ENCODE assay signal across 8 mouse cellular contexts in the genomic region with DNA sequence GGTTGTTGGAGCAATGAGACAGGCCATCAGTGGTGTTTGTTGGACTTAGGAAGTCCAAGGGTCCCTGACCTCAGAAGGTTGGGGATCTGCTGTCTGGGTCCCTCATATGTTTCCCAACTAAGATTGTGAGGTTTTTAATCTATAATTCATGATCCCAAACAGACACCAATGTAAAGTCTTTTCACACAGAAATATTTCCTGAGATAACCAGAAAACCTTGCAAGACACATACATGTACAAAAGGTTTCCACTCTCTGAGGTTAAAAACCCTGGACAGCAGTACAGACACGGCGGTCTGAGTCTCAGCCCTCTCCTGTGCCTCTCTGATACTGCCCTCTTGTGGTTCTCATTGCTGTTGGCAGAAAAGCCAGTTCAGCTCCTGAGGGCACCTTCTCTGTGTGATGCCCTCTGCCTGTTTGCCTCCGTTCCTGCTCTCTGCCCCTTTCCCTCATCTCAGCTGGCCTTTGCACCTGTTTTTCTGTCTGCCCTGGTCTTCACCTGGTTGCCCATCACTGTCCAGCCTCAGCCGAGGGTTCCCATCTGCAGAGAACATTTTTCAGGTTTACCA. TPM values are rescaled to one million over a fixed set of nuclear protein-coding genes. Genes with fewer than 3 reads are reported as not detected.
DNase-seq lines count a peak whose midpoint lies in the region; ATAC-seq and TF ChIP-seq lines count a peak whose summit lies in the region.

No protein-coding gene starts in this region.

- no peak for TF ChIP-seq POLR2A in MEL (IDR thresholded peaks at IDR 0.05; ENCODE audit: control insufficient read depth in 1 of 2, insufficient read depth in 1 of 2, low read depth in 1 of 2, low read length in 2 of 2, poor library complexity in 1 of 2)

- WGBS in forebrain, embryonic 11.5 days = 20% methylated on average over 4 of the region's 4 CpGs
- whole genome bisulfite sequencing in hindbrain, embryonic 12.5 days = 16% methylated on average over 4 of the region's 4 CpGs

- TF ChIP-seq CTCF in MEL (IDR thresholded peaks at IDR 0.05 in 2 of 3, conservative IDR thresholded peaks at IDR 0.05 in 1 of 3; ENCODE audit: control insufficient read depth in 1 of 3, insufficient read depth in 1 of 3, low read depth in 2 of 3, low read length in 3 of 3, poor library complexity in 1 of 3, severe bottlenecking in 1 of 3) = peak; percentile 84 to 98 (median 86)
- peak; percentile 98 for TF ChIP-seq CTCF in layer of hippocampus, adult 2 months (conservative IDR thresholded peaks at IDR 0.05)

- H3K27me3 ChIP-seq in MEL (ENCODE audit: control insufficient read depth in 1 of 2, insufficient read depth in 2 of 2, low read length in 2 of 2) = no peaks in the 10 kb centered on the region
- no peaks in the 10 kb centered on the region for H3K27me3 ChIP-seq in forebrain, embryonic 11.5 days (ENCODE audit: control insufficient read depth, insufficient read depth, low read length)
- H3K27me3 ChIP-seq in hindbrain, embryonic 12.5 days = no peaks in the 10 kb centered on the region

- TF ChIP-seq EP300 in MEL (IDR thresholded peaks at IDR 0.05; ENCODE audit: low read depth in 1 of 2, low read length in 2 of 2) = no peak

- TF ChIP-seq RAD21 in MEL (IDR thresholded peaks at IDR 0.05; ENCODE audit: low read depth, low read length) = peak; percentile 93

- H3K79me2 ChIP-seq in MEL (ENCODE audit: control insufficient read depth, insufficient read depth, low read length, poor library complexity) = no peaks in the 10 kb centered on the region

- H3K9me3 ChIP-seq in MEL (replicated peaks; ENCODE audit: insufficient read depth, low read length) = no peaks in the 10 kb centered on the region
- H3K9me3 ChIP-seq in forebrain, embryonic 11.5 days (ENCODE audit: control insufficient read depth, low read length) = no peaks in the 10 kb centered on the region
- no peaks in the 10 kb centered on the region for H3K9me3 ChIP-seq in hindbrain, embryonic 12.5 days (replicated peaks)

- peak; percentile 68 for DNase-seq in MEL (ENCODE audit: low read depth, low spot score)
- DNase-seq in c-Kit-positive CD71-negative TER-119-negative erythroid progenitor cells, embryonic 14.5 days (ENCODE audit: low read depth) = peak; percentile 47
- peak; percentile 72 for DNase-seq in forebrain, embryonic 11.5 days (ENCODE audit: low spot score)
- DNase-seq in layer of hippocampus, adult 2 months (ENCODE audit: low spot score in 2 of 2) = peak; percentile 57 to 75
- peak; percentile 85 for DNase-seq in lung, postnatal 10 days
- peak; percentile 42 for DNase-seq in ovary, postnatal 36 days (ENCODE audit: low spot score)
- DNase-seq in thymus, postnatal 36 days = peak; percentile 39 to 40

- ATAC-seq in forebrain, embryonic 11.5 days (replicated peaks; ENCODE audit: low FRiP score) = 0 out of 2 replicates have a peak, but pooled peaks have one; percentile 46
- ATAC-seq in hindbrain, embryonic 12.5 days (ENCODE audit: low FRiP score) = peak; percentile 29; the same call in 1 of the 2 replicates

- H3K36me3 ChIP-seq in MEL (ENCODE audit: control insufficient read depth in 1 of 2, insufficient read depth in 2 of 2, low read length in 2 of 2) = no peaks in the 10 kb centered on the region
- no peaks in the 10 kb centered on the region for H3K36me3 ChIP-seq in forebrain, embryonic 11.5 days (ENCODE audit: control insufficient read depth, insufficient read depth, low read length)
- H3K36me3 ChIP-seq in hindbrain, embryonic 12.5 days = no peaks in the 10 kb centered on the region

- no peak overlapping the region for H3K9ac ChIP-seq in MEL (ENCODE audit: control insufficient read depth, low read depth, low read length, poor library complexity, severe bottlenecking)
- H3K9ac ChIP-seq in forebrain, embryonic 11.5 days (ENCODE audit: low read length) = no peak overlapping the region
- no peak overlapping the region for H3K9ac ChIP-seq in hindbrain, embryonic 12.5 days

- no peak overlapping the region for H3K27ac ChIP-seq in MEL (ENCODE audit: control insufficient read depth, low read depth, low read length)
- H3K27ac ChIP-seq in forebrain, embryonic 11.5 days (ENCODE audit: low read depth, low read length) = no peak overlapping the region
- no peak overlapping the region for H3K27ac ChIP-seq in hindbrain, embryonic 12.5 days
- H3K27ac ChIP-seq in layer of hippocampus, adult 2 months = no peak overlapping the region

- no peaks in the 10 kb centered on the region for H3K4me1 ChIP-seq in MEL (ENCODE audit: control insufficient read depth in 1 of 2, insufficient read depth in 2 of 2, low read length in 2 of 2)
- no peaks in the 10 kb centered on the region for H3K4me1 ChIP-seq in forebrain, embryonic 11.5 days (replicated peaks; ENCODE audit: control insufficient read depth, insufficient read depth, low read length)
- no peaks in the 10 kb centered on the region for H3K4me1 ChIP-seq in hindbrain, embryonic 12.5 days

- no peak overlapping the region for H3K4me2 ChIP-seq in forebrain, embryonic 11.5 days (ENCODE audit: low read depth, low read length, severe bottlenecking)
- no peak overlapping the region for H3K4me2 ChIP-seq in hindbrain, embryonic 12.5 days (replicated peaks)

- H3K4me3 ChIP-seq in MEL (ENCODE audit: control insufficient read depth in 1 of 2, insufficient read depth in 1 of 2, low read depth in 2 of 2, low read length in 2 of 2) = no peak overlapping the region
- H3K4me3 ChIP-seq in forebrain, embryonic 11.5 days (ENCODE audit: low read depth, low read length) = no peak overlapping the region
- H3K4me3 ChIP-seq in hindbrain, embryonic 12.5 days = no peak overlapping the region
- H3K4me3 ChIP-seq in layer of hippocampus, adult 2 months = no peak overlapping the region

TF ChIP-seq in MEL, 35 proteins besides CTCF, POLR2A, EP300 and RAD21:
- 0 out of 2 replicates have a peak, but pooled peaks have one; percentile 22 for TF ChIP-seq SIN3A (IDR thresholded peaks at IDR 0.05; ENCODE audit: low read length)
- peak; percentile 92 for TF ChIP-seq ZC3H11A (IDR thresholded peaks at IDR 0.05; ENCODE audit: low read depth, low read length)
- no peak for TF ChIP-seq RCOR1 (IDR thresholded peaks at IDR 0.05; ENCODE audit: low read depth, low read length)
- TF ChIP-seq SMC3 (IDR thresholded peaks at IDR 0.05; ENCODE audit: low read depth, low read length) = peak; percentile 98
- TF ChIP-seq MAZ (IDR thresholded peaks at IDR 0.05; ENCODE audit: low read depth, low read length) = no peak

RNA-seq across cellular contexts. Expression of gene Trmt10b, which starts 16.9 kb away (rescaled TPM):
- 9.6 and 9.9 TPM in 2 replicates for total RNA-seq in MEL (2012; rRNA removed)
- 10 to 100 TPM in 1 of 2 experiments, not detected in 1; 19.7 TPM for polyA plus RNA-seq in MEL (2012; ENCODE audit: insufficient read depth in 1 of 2, insufficient read length in 2 of 2, low read depth in 1 of 2, low replicate concordance in 2 of 2, missing spikeins in 1 of 2)
- 14.1 and 15.4 TPM in 2 replicates for polyA plus RNA-seq in forebrain, embryonic 11.5 days (2014; fragmentation: Nextera tagmentation; extraction: Ambion mirVana)
- 16.8 and 18.5 TPM in 2 replicates for polyA plus RNA-seq in hindbrain, embryonic 12.5 days (2016; fragmentation: Nextera tagmentation; extraction: Ambion mirVana)
- 10 to 100 TPM; 13.8 to 16.1 TPM for total RNA-seq in layer of hippocampus, adult 2 months (2021)
